Mouse (Mus musculus) cerebellum, postnatal 25 days (tissue): ENCODE measurements around the gene Itga3.

Source experiments
- DNase-seq, 2 experiments: peaks; one replicate each; pipeline ENCODE4 v3.0.0; 2021; ENCODE audit warnings: mixed read lengths in 2 of 2

Itga3 gene

DNA sequence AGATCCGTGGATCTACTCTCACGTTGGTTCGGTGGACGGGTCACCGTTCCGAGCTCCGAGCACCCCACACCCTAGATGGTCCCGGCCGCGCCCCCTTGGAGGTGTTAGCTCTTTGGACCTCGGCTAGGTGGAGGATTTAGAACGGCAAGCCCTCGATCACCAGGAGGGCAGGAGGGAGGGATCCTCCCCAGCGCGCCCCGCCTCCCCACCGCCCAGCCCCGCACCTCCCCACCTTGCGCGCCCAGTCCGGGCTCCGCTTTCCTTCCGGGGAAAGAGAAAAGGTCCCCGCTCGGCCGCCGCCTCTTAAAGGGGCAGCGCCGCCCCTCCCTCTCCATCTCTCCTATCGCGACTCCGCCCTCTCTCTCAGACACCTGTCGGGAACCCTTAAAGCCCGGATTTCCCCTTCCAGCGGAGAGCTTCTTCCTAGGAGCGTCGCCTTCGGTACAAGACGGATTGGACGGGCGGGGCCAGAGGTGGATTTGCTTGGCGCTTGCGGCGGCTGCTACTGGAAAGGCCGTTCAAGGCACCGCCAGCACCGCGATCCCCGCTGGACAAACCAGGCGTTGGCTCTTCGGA is at the start of gene Itga3:
TSS of gene Itga3 (minus strand) at position 266 of the 576 bp plus-strand sequence.
- DNase-seq: peak; percentile 86 to 91

GRCm38 (mm10) chr11:95125366-95125948 is 48.9 kb upstream of the Itga3 start:
- no peak for DNase-seq

GRCm38 (mm10) chr11:95122100-95122489 is 45.5 kb upstream of the Itga3 start:
- no peak for DNase-seq

DNA sequence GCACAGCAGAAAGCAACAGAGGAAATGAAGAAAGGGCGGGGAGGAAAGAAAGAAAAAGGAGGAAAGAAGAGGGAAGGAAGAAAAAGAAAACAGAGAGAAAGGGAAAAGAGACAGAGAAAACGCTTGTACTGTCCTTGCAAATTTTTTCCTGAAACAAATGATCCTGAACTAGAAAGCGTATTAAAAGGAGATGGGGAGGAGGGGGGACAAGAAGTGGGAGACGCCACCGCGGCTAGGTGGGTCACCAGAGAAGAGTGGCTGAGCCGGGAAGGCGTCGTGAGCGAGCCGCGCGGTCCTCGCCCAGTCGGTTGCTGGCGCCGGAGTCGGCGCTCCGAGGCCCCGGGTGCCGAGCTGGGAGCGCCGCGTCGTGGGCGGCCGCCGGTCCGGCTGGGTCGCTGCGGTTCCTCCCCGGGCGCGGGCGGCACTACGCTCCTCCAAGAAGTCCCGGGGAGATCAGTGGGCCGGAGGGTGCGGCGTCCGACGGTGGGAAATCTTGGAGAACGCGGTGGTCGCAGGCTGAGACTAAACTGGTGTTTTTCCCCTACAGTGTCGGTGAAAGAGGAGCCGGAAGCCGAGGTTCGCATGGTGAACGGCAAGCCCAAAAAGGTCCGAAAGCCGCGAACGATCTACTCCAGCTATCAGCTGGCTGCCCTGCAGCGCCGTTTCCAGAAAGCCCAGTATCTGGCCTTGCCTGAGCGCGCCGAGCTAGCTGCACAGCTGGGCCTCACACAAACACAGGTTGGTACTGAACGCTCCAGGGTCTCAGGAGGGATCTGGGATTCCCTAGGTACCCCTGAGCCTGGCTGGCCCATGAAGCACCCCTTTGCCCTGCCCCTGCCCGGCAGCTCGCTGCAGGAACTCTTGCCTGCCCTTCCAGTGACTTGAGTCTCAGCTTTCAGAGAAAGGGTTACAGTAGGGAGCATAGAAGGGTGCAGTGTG is 44.8 kb upstream of the Itga3 start:
- DNase-seq: peak in 1 of 2 experiments; percentile 31

DNA sequence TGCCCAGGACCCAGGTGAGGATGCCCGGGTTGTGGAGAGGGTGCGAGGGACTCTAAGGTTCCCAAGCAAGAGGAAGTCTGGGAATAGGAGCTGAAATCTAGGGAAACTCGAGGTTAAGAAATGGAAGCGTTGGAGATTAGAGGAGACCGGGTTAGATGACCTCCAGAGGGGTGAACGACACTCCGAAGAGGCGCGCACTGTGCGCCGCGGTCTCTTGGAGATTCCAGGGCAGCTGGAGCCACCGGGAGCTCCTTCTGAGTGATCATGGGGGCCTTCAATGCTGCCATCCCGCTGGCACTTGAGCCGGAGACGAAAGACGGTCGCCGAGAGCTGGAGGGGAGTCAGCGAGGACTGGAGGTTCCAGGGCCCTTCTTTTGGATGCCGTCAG is 44.0 kb upstream of the Itga3 start:
- DNase-seq: no peak

DNA sequence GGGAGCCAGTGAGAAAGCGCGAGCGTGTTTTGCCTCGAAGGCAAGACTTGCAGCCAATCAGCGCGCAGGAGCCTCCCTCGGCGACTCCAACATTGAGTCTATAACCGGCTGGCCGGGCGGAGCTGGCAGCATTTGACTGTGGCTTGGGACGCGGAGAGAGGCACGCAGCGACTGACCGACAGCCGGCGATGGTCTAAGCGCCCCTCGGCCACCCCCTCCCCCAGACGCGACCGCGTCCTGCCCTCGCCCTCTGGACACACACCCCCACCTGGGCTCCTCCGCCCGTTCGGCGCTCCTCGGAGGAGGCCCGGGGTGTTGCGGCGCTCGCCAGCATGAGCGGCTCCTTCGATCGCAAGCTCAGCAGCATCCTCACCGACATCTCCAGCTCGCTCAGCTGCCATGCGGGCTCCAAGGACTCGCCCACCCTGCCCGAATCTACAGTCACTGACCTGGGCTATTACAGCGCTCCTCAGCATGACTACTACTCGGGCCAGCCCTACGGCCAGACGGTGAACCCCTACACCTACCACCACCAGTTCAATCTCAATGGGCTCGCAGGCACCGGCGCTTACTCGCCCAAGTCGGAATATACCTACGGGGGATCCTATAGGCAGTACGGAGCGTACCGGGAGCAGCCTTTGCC is 43.5 kb upstream of the Itga3 start, which contains the start of gene Dlx3:
TSS of gene Dlx3 (plus strand) at position 130 of the 643 bp plus-strand sequence.
- peak; percentile 36 to 50 for DNase-seq

- DNase-seq: peak; percentile 82 to 88
Observed at GRCm38 (mm10) chr11:95118505-95118904, 41.9 kb upstream of the Itga3 start.

GRCm38 (mm10) chr11:95117030-95117429 is 40.4 kb upstream of the Itga3 start:
- DNase-seq: peak; percentile 73 to 81

- no peak for DNase-seq
Observed at GRCm38 (mm10) chr11:95110081-95110480, 33.5 kb upstream of the Itga3 start.

DNA sequence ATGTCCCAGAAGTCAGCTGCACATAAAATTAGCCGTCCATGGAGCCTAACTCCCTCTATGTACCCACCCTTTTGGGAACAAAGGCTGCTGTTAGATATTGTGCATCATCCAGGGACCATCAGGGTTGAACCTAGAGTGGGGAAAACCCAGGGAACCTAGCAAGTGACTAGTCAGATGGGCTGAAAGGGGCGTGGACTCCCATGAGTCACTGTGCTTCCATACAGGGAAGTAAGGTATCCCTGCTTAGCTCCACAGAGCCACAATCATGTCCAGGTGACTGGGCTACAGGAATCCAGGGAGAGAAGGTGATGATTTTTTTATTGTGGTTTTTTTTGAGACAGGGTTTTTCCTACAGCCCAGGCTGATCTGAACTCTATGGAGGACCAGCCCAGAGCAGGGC is 32.4 kb upstream of the Itga3 start:
- no peak for DNase-seq

DNA sequence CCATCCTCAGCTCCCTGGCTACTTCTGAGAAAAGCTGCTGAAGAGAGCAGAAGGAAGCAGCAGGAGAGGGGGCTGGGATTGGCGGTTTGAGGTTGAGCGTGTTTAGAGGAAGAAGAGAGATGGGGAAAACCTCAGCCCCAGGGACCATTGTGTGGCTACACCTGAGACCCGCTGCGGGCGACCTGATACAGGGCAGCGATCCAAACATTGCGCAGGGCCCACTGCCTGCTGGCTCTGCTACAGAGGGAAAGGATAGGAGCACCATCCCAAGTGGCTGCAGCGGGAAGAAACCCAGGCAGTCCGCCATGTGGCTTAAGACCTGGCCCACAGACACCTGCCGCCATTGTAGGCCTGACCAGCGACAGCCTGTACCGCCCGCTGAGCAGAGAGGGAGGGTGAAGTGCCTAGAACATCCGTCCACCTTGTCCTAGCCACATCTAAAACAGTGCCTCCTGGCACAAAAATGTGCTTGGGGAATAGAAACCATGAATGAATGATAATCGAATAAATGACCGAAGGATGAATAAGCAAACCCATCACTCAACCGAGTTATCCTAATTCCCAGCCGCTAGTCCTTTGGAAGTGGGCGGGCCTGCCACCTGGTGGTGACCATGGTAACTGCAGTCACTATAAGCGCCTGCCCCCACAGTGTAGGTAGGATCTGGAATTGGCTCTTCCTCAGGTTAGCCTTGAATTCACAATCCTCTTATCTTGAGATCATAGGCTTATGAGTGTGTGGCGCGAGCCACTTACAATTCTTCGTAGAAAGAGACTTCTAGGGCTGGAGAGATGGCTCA is 30.0 kb upstream of the Itga3 start:
- DNase-seq: peak; percentile 94

DNA sequence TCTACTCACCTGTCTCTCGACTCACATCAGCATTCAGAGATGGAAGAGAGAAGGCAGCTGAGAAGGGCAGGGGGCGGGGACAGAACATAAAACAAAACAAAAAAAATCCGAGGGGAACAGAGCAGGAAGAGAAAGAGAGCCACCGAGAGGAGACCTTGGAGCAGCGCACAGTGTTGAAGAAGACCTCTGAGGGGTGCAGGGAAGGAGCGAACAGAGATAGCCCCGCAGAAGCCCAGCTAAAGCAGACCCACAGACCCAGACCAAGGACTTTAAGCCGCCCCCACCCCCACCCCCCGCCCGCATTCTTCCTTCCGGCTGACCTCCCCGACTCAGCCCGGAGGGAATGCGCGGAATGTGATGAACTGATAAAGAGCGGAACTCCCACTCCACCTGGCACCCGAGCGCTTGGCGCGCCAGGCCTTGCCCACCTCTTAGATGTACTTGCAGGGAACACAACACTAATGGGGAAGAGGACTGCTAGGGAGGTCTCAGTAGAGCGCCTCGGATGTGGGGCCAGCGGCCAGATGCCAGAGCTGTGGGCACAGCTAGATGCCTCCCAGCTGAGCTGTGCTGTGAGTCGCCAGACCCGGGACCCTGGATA is 28.8 kb upstream of the Itga3 start:
- no peak for DNase-seq

GRCm38 (mm10) chr11:95104266-95104665 is 27.7 kb upstream of the Itga3 start:
- DNase-seq: no peak

DNA sequence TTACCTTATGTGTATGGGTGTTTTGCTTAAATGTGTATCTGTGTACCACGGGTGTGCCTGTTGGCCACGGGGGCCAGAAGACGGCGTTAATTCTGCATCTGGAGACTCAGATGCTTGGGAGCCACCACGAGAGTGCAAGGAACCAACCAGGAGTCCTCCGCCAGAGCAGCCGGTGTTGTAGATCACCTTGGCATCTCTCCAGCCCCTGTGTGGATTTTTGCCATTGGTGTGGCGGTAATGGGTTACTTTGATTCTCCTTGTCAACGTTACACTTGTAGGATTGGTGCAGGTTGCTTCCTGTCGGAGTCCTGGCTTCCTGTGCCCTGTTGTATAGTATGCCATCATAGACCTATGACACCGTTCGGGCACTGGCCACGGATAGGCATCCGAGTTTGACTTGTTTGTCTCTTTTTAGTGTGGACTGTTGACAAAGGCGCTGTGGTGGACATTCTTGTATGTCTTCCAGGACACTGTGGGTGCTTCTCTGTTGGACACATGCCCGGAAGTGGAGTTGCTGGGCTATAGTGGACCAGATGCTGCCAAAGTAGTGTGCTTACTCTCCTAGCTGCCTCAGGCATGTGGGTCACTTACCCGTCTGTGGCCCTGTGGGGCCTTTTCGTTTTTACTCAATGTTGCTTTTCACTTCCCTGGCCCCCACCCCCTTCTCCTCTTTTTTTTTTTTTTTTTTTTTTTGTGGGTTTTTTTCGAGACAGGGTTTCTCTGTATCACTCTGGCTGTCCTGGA is 25.7 kb upstream of the Itga3 start:
- DNase-seq: peak in 1 of 2 experiments; percentile 41

- no peak for DNase-seq
Observed at GRCm38 (mm10) chr11:95101071-95101788, 24.6 kb upstream of the Itga3 start.

- no peak for DNase-seq
Observed at GRCm38 (mm10) chr11:95100393-95100792, 23.8 kb upstream of the Itga3 start.

- DNase-seq: no peak
Observed at GRCm38 (mm10) chr11:95098346-95099095, 21.9 kb upstream of the Itga3 start.

DNA sequence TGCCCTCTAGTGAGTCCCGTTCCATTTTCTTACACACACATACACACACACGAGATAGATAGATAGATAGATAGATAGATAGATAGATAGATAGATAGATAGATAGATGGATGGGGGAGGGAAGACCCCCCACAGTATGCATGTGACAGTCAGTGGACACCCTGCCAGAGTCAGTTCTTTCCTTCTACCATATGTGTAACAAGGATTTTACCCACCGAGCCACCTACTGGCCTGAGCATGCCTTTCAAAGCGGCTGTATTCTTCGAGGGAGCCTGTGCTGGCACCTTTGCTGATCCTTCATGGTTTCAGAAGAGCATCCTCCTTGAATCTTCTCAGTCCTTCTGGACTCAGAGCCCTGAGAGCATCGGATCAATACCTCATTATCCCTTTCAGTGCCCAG is 21.3 kb upstream of the Itga3 start:
- no peak for DNase-seq

DNA sequence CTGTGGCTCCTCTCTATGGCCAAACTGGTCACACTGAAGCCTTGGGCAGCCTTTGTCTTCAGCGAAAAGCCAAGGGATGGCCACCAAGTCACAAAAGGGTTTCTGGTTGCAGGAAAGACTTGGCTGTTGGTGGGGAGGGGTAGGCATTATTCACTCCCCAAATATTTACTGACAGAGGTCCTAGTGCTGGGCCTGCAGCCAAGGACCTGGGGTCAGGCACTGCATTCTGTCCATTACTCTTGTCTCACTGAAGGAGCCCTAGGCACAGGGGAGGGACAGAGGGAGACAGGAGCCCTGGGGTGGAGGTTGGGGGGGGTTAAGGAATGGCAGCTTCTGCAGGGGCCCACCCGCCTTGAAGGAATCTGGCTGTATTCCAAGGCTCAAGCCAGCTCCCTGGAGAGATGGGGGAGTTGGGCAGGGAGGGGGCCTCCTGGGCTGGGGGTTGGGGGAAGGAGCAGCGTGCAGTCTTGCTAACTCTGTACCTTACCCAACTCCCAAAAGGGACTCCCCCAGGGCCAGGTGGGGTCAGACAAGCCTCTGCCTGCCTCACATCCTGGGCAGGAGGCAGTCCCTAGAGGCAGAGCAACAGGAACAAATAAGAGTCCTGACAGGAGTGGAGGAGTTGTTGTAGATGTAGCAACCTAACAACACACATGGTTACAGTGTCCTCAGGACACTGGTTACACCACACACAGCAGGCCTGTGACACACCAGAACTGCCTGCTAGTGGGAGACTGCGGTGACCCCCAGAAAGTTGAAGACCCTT is 20.2 kb upstream of the Itga3 start:
- no peak for DNase-seq
